Mouse (Mus musculus) liver, adult (tissue): ENCODE results near the gene Dmc1.

Experiments
- GATA4 ChIP-seq: IDR thresholded peaks from 2 replicates; pipeline ENCODE4 v1.6.1; 2014; ENCODE audit warnings: mild to moderate bottlenecking, low read length; ENCODE audit not compliant: insufficient replicate concordance

Dmc1 gene

GRCm38 (mm10) chr15:79604990-79605665, at the start of gene Dmc1:
Dmc1 (minus strand) TSS chr15:79605109.
- TF ChIP-seq GATA4 = no peak

- no peak for TF ChIP-seq GATA4
These were observed 46.6 kb upstream of the Dmc1 start for GRCm38 (mm10) chr15:79651481-79651880.

- no peak for TF ChIP-seq GATA4
These were observed 45.7 kb upstream of the Dmc1 start for GRCm38 (mm10) chr15:79650569-79650968.

- no peak for TF ChIP-seq GATA4
These were observed 43.2 kb upstream of the Dmc1 start for GRCm38 (mm10) chr15:79648130-79648529.

GRCm38 (mm10) chr15:79645483-79645882, 40.6 kb upstream of the Dmc1 start:
- TF ChIP-seq GATA4 = no peak

- TF ChIP-seq GATA4 = no peak
These were observed 36.4 kb upstream of the Dmc1 start for GRCm38 (mm10) chr15:79641135-79641817.

GRCm38 (mm10) chr15:79630471-79630870, 25.6 kb upstream of the Dmc1 start:
- no peak for TF ChIP-seq GATA4

GRCm38 (mm10) chr15:79619770-79620414, 15.0 kb upstream of the Dmc1 start:
- no peak for TF ChIP-seq GATA4

- TF ChIP-seq GATA4 = no peak
These were observed 13.5 kb upstream of the Dmc1 start for GRCm38 (mm10) chr15:79618456-79618855.

- TF ChIP-seq GATA4 = no peak
These were observed 12.2 kb upstream of the Dmc1 start for GRCm38 (mm10) chr15:79617135-79617534.

GRCm38 (mm10) chr15:79616729-79617128, 11.8 kb upstream of the Dmc1 start:
- no peak for TF ChIP-seq GATA4

- TF ChIP-seq GATA4 = no peak
These were observed 10.6 kb upstream of the Dmc1 start for GRCm38 (mm10) chr15:79615501-79615900.

- no peak for TF ChIP-seq GATA4
These were observed 4.3 kb upstream of the Dmc1 start for GRCm38 (mm10) chr15:79609226-79609625.

GRCm38 (mm10) chr15:79608214-79608613, 3.3 kb upstream of the Dmc1 start:
- TF ChIP-seq GATA4 = no peak

- no peak for TF ChIP-seq GATA4
These were observed 2.8 kb upstream of the Dmc1 start for GRCm38 (mm10) chr15:79607757-79608156.

- TF ChIP-seq GATA4 = no peak
These were observed 1.3 kb upstream of the Dmc1 start for GRCm38 (mm10) chr15:79606161-79606560.
